Mouse (Mus musculus) kidney, embryonic 16.5 days (tissue): ENCODE measurements around the gene Prickle4. TPM values are rescaled to one million over a fixed set of nuclear protein-coding genes. Genes with fewer than 3 reads are reported as not detected.

Experiments
- ATAC-seq: fragments of 200-750 bp; cut with Nextera tagmentation; 2 replicates; pipeline ENCODE4 v1.8.0; 2017; ENCODE audit warnings: moderate TSS enrichment; ENCODE audit not compliant: low FRiP score, low TSS enrichment
- H3K27ac ChIP-seq: fragments of 300-500 bp; sonication (generic); 2 replicates; pipeline ENCODE4 v1.5.1; 2014; ENCODE audit warnings: low read length
- H3K27me3 ChIP-seq: fragments of 300-500 bp; sonication (generic); 2 replicates; pipeline ENCODE4 v1.6.1; 2014; ENCODE audit warnings: low read length, control low read depth, mixed read lengths; ENCODE audit not compliant: insufficient read depth
- H3K36me3 ChIP-seq: fragments of 300-500 bp; sonication (generic); 2 replicates; pipeline ENCODE4 v1.6.1; 2014; ENCODE audit warnings: low read length, control low read depth, mixed read lengths; ENCODE audit not compliant: insufficient read depth
- H3K4me1 ChIP-seq: fragments of 300-500 bp; sonication (generic); 2 replicates; pipeline ENCODE4 v1.6.1; 2014; ENCODE audit warnings: low read length, control low read depth, mixed read lengths; ENCODE audit not compliant: insufficient read depth
- H3K4me2 ChIP-seq: fragments of 300-500 bp; sonication (generic); replicated peaks from 2 replicates; pipeline ENCODE4 v1.6.1; 2014; ENCODE audit warnings: low read depth, low read length
- H3K4me3 ChIP-seq: fragments of 300-500 bp; sonication (generic); 2 replicates; pipeline ENCODE4 v1.5.1; 2014; ENCODE audit warnings: mild to moderate bottlenecking, low read length
- H3K9ac ChIP-seq: fragments of 300-500 bp; sonication (generic); replicated peaks from 2 replicates; pipeline ENCODE4 v1.6.1; 2014; ENCODE audit warnings: low read length
- H3K9me3 ChIP-seq: fragments of 300-500 bp; sonication (generic); 2 replicates; pipeline ENCODE4 v1.6.1; 2016; ENCODE audit warnings: low read length, control low read depth
- WGBS: fragments of 180-500 bp; shearing (Covaris S2); extraction: QIAGEN DNeasy Blood & Tissue Kit; methylation state at CpG from one replicate; pipeline ENCODE4 v1.1.7; 2014; 5-methylcytosine and 5-hydroxymethylcytosine counted together
- polyA plus RNA-seq: library from polyadenylated mRNA; unstranded; fragments of >200 nt; fragmentation: Nextera tagmentation; extraction: Ambion mirVana; gene quantifications from 2 replicates; pipeline ENCODE4 v1.2.1, GENCODE M21; 2015

Prickle4 gene
- polyA plus RNA-seq, 1 experiment from 2014 or later = 1.3 TPM

- Histone ChIP-seq H3K9me3 (no peaks in the 10 kb centered on the region), H3K27me3 (no peaks in the 10 kb centered on the region), H3K4me3 (no peak overlapping the region), H3K4me2 (no peak overlapping the region), H3K36me3 (no peaks in the 10 kb centered on the region), H3K4me1 (no peaks in the 10 kb centered on the region), H3K9ac (no peak overlapping the region), H3K27ac (no peak overlapping the region)
- no peak for ATAC-seq
- WGBS = 83% methylated on average over 2 of the region's 2 CpGs
These were observed 42.6 kb downstream of the Prickle4 start for GRCm38 (mm10) chr17:47651953-47652352.

GRCm38 (mm10) chr17:47648966-47649365 lies 45.6 kb downstream of the Prickle4 start:
- no peak overlapping the region for H3K4me2 ChIP-seq
- H3K4me3 ChIP-seq = no peak overlapping the region
- WGBS = 68% methylated on average over 4 of the region's 4 CpGs
- H3K9ac ChIP-seq = no peak overlapping the region
- H3K4me1 ChIP-seq = no peaks in the 10 kb centered on the region
- no peak for ATAC-seq
- no peaks in the 10 kb centered on the region for H3K36me3 ChIP-seq
- H3K9me3 ChIP-seq = no peaks in the 10 kb centered on the region
- H3K27ac ChIP-seq = no peak overlapping the region
- no peaks in the 10 kb centered on the region for H3K27me3 ChIP-seq

DNA sequence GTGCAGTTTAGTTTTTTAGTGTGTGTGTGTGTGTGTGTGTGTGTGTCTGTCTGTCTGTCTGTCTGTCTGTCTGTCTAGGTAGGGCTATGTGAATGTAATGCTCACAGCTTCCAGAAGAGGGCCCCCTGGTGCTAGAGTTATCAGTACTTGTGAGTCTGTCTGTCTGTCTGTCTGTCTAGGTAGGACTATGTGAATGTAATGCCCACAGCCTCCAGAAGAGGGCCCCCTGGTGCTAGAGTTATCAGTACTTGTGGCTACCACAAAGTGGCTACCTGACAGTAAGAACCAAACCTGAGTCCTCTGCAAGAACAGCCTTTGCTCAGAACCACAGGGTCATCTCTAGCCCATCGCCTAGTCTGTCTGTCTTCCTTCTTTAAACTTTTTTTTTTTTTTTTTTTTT lies 47.9 kb downstream of the Prickle4 start:
- 88% methylated on average over 1 of the region's 1 CpGs for WGBS
- Histone ChIP-seq H3K36me3 (no peaks in the 10 kb centered on the region), H3K9ac (no peak overlapping the region), H3K27me3 (no peaks in the 10 kb centered on the region), H3K4me3 (no peak overlapping the region), H3K4me2 (no peak overlapping the region), H3K4me1 (no peaks in the 10 kb centered on the region), H3K27ac (no peak overlapping the region), H3K9me3 (no peaks in the 10 kb centered on the region)
- no peak for ATAC-seq

GRCm38 (mm10) chr17:47642992-47643391 lies 51.5 kb downstream of the Prickle4 start:
- H3K4me1 ChIP-seq = no peaks in the 10 kb centered on the region
- H3K9ac ChIP-seq = no peak overlapping the region
- 75% methylated on average over 2 of the region's 2 CpGs for WGBS
- no peak overlapping the region for H3K27ac ChIP-seq
- no peak for ATAC-seq
- no peaks in the 10 kb centered on the region for H3K36me3 ChIP-seq
- H3K4me3 ChIP-seq = no peak overlapping the region
- no peaks in the 10 kb centered on the region for H3K9me3 ChIP-seq
- H3K4me2 ChIP-seq = no peak overlapping the region
- H3K27me3 ChIP-seq = no peaks in the 10 kb centered on the region

Other genes with a start within 250 kb of the Prickle4 start
- gene Taf8, start 192.4 kb downstream of the Prickle4 start, polyA plus RNA-seq = 35.1 and 35.8 TPM in 2 replicates
- gene Ccnd3, start 189.7 kb downstream of the Prickle4 start, polyA plus RNA-seq = 295 and 301 TPM in 2 replicates
- 24.5 and 25.9 TPM in 2 replicates for gene Bysl, start 83.2 kb downstream of the Prickle4 start, polyA plus RNA-seq
- gene Med20, start 83.2 kb downstream of the Prickle4 start, polyA plus RNA-seq = 47.7 and 53.9 TPM in 2 replicates
- gene Gm20517, start 83.1 kb downstream of the Prickle4 start, polyA plus RNA-seq = 1.6 TPM in 2 replicates
- 3.7 and 5.3 TPM in 2 replicates for gene Usp49, start 64.0 kb downstream of the Prickle4 start, polyA plus RNA-seq
- 318 and 344 TPM in 2 replicates for gene Tomm6, start 6.3 kb downstream of the Prickle4 start, polyA plus RNA-seq
- 6.6 and 7.3 TPM in 2 replicates for gene Frs3, start 5.7 kb downstream of the Prickle4 start, polyA plus RNA-seq
- gene Gm21981, start 281 bp downstream of the Prickle4 start, polyA plus RNA-seq = 0.24 and 0.90 TPM in 2 replicates
- gene Pgc, start 32.1 kb upstream of the Prickle4 start, polyA plus RNA-seq = 0.92 TPM in 1 of 2 replicates, not detected in the other
- gene Tfeb, start 42.3 kb upstream of the Prickle4 start, polyA plus RNA-seq = 18.1 and 19.6 TPM in 2 replicates
- gene Mdfi, start 140.0 kb upstream of the Prickle4 start, polyA plus RNA-seq = 13.9 and 14.0 TPM in 2 replicates
- gene Foxp4, start 229.9 kb upstream of the Prickle4 start, polyA plus RNA-seq = 8.3 and 11.6 TPM in 2 replicates